Mouse (Mus musculus) heart, adult 2 months (tissue): ENCODE results near the gene 2200002D01Rik.

Experiments
- CTCF ChIP-seq: fragments of 200-600 bp; IDR thresholded peaks from 2 replicates; pipeline ENCODE4 v1.8.1; 2022; ENCODE audit warnings: antibody characterized with exemption, mild to moderate bottlenecking, moderate library complexity
- POLR2A ChIP-seq: fragments of 200-500 bp; IDR thresholded peaks from 2 replicates; pipeline ENCODE4 v1.6.1; 2011; ENCODE audit warnings: mild to moderate bottlenecking, low read depth, low read length, control low read depth; ENCODE audit not compliant: insufficient read depth

DNA sequence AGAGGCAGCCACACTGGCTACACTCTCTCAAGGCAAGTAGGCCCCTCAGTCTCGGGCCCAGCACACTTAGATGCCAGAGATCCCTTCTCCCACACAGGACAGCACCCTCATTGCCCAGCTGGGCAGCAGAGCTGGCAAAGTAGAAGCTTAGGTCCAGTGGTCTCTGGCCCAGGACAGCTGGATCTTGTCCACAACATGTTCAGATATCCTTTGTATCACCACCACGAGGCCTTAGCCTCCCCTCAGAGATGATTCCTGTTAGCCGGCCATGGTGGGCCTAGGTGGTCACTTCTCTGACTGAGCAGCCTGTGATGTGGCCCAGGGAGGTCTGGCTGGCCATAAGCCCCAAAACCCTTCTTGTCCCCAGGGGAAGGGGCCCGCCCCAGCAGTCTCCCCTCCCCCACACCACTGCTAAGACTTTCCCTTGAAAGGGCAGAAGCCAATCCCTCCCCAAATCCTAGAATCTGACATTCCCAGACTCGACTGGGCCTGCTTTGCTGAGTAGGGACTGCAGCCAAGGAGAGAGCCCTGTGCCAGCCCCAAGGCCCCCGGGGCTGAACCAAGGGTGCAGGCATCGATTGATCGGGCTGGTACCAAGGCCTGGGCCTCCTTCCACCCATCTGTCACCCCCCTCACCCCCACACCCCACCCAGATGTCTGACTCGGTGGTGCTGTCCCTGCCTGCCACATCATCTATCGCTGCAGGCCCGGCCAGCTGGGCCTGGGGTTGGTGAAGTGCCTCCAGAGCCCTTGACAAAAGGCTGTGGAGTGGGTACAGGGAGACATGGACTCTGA, 42.6 kb upstream of the 2200002D01Rik start:
- TF ChIP-seq POLR2A (no peak), CTCF (no peak)
